Comparison of ENCODE assay signal across 12 mouse cellular contexts in the genomic region with DNA sequence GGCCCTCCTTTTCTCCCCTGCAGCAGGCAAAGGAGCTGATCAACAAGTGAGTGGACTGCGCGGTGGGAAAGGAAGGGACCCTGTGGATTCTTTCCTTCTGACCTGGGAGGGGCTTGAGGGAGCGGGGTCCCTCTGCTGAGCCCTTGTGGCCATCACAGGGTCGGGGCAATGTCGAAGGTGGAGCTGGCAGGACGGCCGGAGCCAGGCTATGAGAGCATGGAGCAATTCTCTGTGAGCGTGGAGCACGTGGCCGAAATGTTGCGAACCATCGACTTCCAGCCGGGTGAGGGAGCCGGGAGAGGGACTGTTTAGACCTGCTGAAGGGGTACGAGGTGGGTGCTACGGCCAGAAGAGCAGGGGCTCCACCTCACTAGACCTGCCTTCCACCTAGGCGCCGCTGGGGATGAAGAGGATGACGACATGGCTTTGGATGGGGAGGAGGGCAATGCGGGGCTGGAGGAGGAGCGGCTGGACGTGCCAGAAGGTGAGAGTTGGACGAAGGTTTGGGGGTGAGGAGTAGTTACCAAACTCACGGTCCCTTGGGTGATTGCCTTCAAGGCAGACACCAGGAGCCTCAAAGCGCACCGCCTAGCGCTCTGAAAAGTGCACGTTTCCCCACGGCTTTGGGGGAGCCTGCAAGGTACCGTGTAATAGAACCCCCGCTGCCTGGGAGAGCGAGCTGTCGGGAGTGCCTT. TPM values are rescaled to one million over a fixed set of nuclear protein-coding genes. Genes with fewer than 3 reads are reported as not detected.
DNase-seq lines count a peak whose midpoint lies in the region; ATAC-seq and TF ChIP-seq lines count a peak whose summit lies in the region.
"Had no signal": no experiment of that assay in that cellular context is flagged by ENCODE, and none has a peak within 500 bp of the region (broad histone marks: within the 10 kb centered on the region; RNA-seq: fewer than 3 reads in every experiment).

No protein-coding gene starts in this region.

- 2% methylated on average over 33 of the region's 33 CpGs for WGBS in heart, postnatal 0 days
- under 1% methylated on average over 33 of the region's 33 CpGs for WGBS in hindbrain, embryonic 10.5 days
- WGBS in midbrain, embryonic 15.5 days: under 1% methylated on average over 33 of the region's 33 CpGs
- WGBS in intestine, postnatal 0 days: 2% methylated on average over 33 of the region's 33 CpGs

- peak overlapping the region; percentile 48; the same call in 1 of the 2 replicates for H3K4me2 ChIP-seq in heart, postnatal 0 days (ENCODE audit: low read depth, low read length)
- H3K4me2 ChIP-seq in midbrain, embryonic 15.5 days: peak overlapping the region; percentile 60
- H3K4me2 ChIP-seq in intestine, postnatal 0 days (replicated peaks; ENCODE audit: low read depth): no peak overlapping the region

- DNase-seq in heart, postnatal 0 days (ENCODE audit: low spot score): no peak
- no peak for DNase-seq in heart, postnatal 4 days
- DNase-seq in embryo, embryonic 10 days (ENCODE audit: low spot score): peak; percentile 20
- DNase-seq in hindbrain, embryonic 10.5 days (ENCODE audit: low spot score): peak; percentile 31
- DNase-seq in adrenal gland, postnatal 36 days: no peak
- no peak for DNase-seq in gastrocnemius, postnatal 14 days

- no peak overlapping the region for H3K9ac ChIP-seq in heart, postnatal 0 days (replicated peaks; ENCODE audit: low read depth, low read length)
- no peak overlapping the region for H3K9ac ChIP-seq in midbrain, embryonic 15.5 days
- no peak overlapping the region for H3K9ac ChIP-seq in intestine, postnatal 0 days (ENCODE audit: low read depth, low read length)

- intact Hi-C loops in gastrocnemius, postnatal 14 days (cut with DNase I; ENCODE audit: low total_unique reads): no loop called here

- peaks cover 6% of the 10 kb centered on the region; the same call in 1 of the 2 replicates for H3K4me1 ChIP-seq in heart, postnatal 0 days (ENCODE audit: control insufficient read depth, insufficient read depth)
- peaks cover 30% of the 10 kb centered on the region for H3K4me1 ChIP-seq in hindbrain, embryonic 10.5 days (replicated peaks)
- H3K4me1 ChIP-seq in midbrain, embryonic 15.5 days: peaks cover 21% of the 10 kb centered on the region
- H3K4me1 ChIP-seq in intestine, postnatal 0 days (replicated peaks; ENCODE audit: control insufficient read depth, insufficient read depth, low read length): no peaks in the 10 kb centered on the region

- peaks cover 52% of the 10 kb centered on the region for H3K27me3 ChIP-seq in heart, postnatal 0 days (ENCODE audit: control insufficient read depth, insufficient read depth, low read length)
- peaks cover 74% of the 10 kb centered on the region for H3K27me3 ChIP-seq in hindbrain, embryonic 10.5 days (ENCODE audit: insufficient read depth, poor library complexity, severe bottlenecking)
- H3K27me3 ChIP-seq in midbrain, embryonic 15.5 days (replicated peaks): peaks cover 61% of the 10 kb centered on the region
- H3K27me3 ChIP-seq in intestine, postnatal 0 days (replicated peaks; ENCODE audit: control insufficient read depth, insufficient read depth, low read length): peaks cover 56% of the 10 kb centered on the region

- 0 out of 2 replicates have a peak overlapping the region, but pooled peaks have one; percentile 32 for H3K4me3 ChIP-seq in heart, postnatal 0 days (ENCODE audit: low read depth, low read length)
- H3K4me3 ChIP-seq in hindbrain, embryonic 10.5 days: peak overlapping the region; percentile 47
- peak overlapping the region; percentile 34 for H3K4me3 ChIP-seq in midbrain, embryonic 15.5 days
- H3K4me3 ChIP-seq in intestine, postnatal 0 days (ENCODE audit: low read depth, low read length): no peak overlapping the region

- no peak for TF ChIP-seq CTCF in heart, postnatal 0 days (IDR thresholded peaks at IDR 0.05; ENCODE audit: low read depth)
- TF ChIP-seq CTCF in intestine, postnatal 0 days (IDR thresholded peaks at IDR 0.05; ENCODE audit: low read depth): no peak

- no peak for ATAC-seq in heart, postnatal 0 days (ENCODE audit: insufficient read depth, low read depth)
- ATAC-seq in midbrain, embryonic 15.5 days (replicated peaks): no peak
- ATAC-seq in intestine, postnatal 0 days: no peak

- no peaks in the 10 kb centered on the region for H3K9me3 ChIP-seq in heart, postnatal 0 days (replicated peaks; ENCODE audit: control insufficient read depth, low read length)
- H3K9me3 ChIP-seq in hindbrain, embryonic 10.5 days: no peaks in the 10 kb centered on the region
- no peaks in the 10 kb centered on the region for H3K9me3 ChIP-seq in midbrain, embryonic 15.5 days
- no peaks in the 10 kb centered on the region for H3K9me3 ChIP-seq in intestine, postnatal 0 days (ENCODE audit: control insufficient read depth)

- H3K36me3 ChIP-seq in heart, postnatal 0 days (replicated peaks; ENCODE audit: control insufficient read depth, insufficient read depth, low read length): peaks cover 8% of the 10 kb centered on the region
- peaks cover 8% of the 10 kb centered on the region for H3K36me3 ChIP-seq in hindbrain, embryonic 10.5 days
- no peaks in the 10 kb centered on the region; the same call in 1 of the 2 replicates for H3K36me3 ChIP-seq in midbrain, embryonic 15.5 days (replicated peaks)
- 0 out of 2 replicates have a peak, but pooled peaks cover 5% of the 10 kb centered on the region for H3K36me3 ChIP-seq in intestine, postnatal 0 days (ENCODE audit: control insufficient read depth, insufficient read depth)

- no peak overlapping the region for H3K27ac ChIP-seq in heart, postnatal 0 days (ENCODE audit: low read depth)
- no peak overlapping the region for H3K27ac ChIP-seq in hindbrain, embryonic 10.5 days
- H3K27ac ChIP-seq in midbrain, embryonic 15.5 days: no peak overlapping the region
- no peak overlapping the region for H3K27ac ChIP-seq in intestine, postnatal 0 days (ENCODE audit: low read depth, low read length)

- no peak for TF ChIP-seq EP300 in heart, postnatal 0 days (IDR thresholded peaks at IDR 0.05; ENCODE audit: low read depth)

RNA-seq across cellular contexts. Expression of a gene that starts 1.8 kb away (rescaled TPM):
- not detected in 2 replicates for total RNA-seq in heart, postnatal 0 days (2014; rRNA removed; ENCODE audit: low replicate concordance)
- not detected in 2 replicates for polyA plus RNA-seq in heart, postnatal 0 days (2015; fragmentation: Nextera tagmentation; extraction: Ambion mirVana)
- not detected for total RNA-seq in heart, postnatal 4 days (2021)
- not detected in 2 replicates for polyA plus RNA-seq in hindbrain, embryonic 10.5 days (2016; fragmentation: Nextera tagmentation; extraction: Ambion mirVana)
- not detected in 2 replicates for polyA plus RNA-seq in midbrain, embryonic 15.5 days (2015; fragmentation: Nextera tagmentation; extraction: Ambion mirVana)
- total RNA-seq in adrenal gland, postnatal 36 days (2021): not detected
- polyA plus RNA-seq in intestine, postnatal 0 days (2015; fragmentation: Nextera tagmentation; extraction: Ambion mirVana): not detected in 2 replicates
- not detected for total RNA-seq in gastrocnemius, postnatal 14 days (2021)
- total RNA-seq: adrenal gland, adult 18-20 months had no signal
- polyA plus RNA-seq: gonadal fat pad, adult 2 months; liver, embryonic 16.5 days; neural tube, embryonic 11.5 days had no signal

RNA-seq across cellular contexts. Expression of a gene that starts 17.2 kb away (rescaled TPM):
- 157 and 202 TPM in 2 replicates for total RNA-seq in heart, postnatal 0 days (2014; rRNA removed; ENCODE audit: low replicate concordance)
- 80.1 and 83.0 TPM in 2 replicates for polyA plus RNA-seq in heart, postnatal 0 days (2015; fragmentation: Nextera tagmentation; extraction: Ambion mirVana)
- 10 to 100 TPM; 50.1 to 50.8 TPM for total RNA-seq in heart, postnatal 4 days (2021)
- 59.2 and 60.7 TPM in 2 replicates for polyA plus RNA-seq in hindbrain, embryonic 10.5 days (2016; fragmentation: Nextera tagmentation; extraction: Ambion mirVana)
- 51.5 and 57.8 TPM in 2 replicates for polyA plus RNA-seq in midbrain, embryonic 15.5 days (2015; fragmentation: Nextera tagmentation; extraction: Ambion mirVana)
- total RNA-seq in adrenal gland, postnatal 36 days (2021): 10 to 100 TPM; 57.5 to 62.1 TPM
- 38.8 and 42.2 TPM in 2 replicates for polyA plus RNA-seq in intestine, postnatal 0 days (2015; fragmentation: Nextera tagmentation; extraction: Ambion mirVana)
- total RNA-seq in gastrocnemius, postnatal 14 days (2021): 10 to 100 TPM; 33.9 to 37.3 TPM

RNA-seq across cellular contexts. Expression of a gene that starts 20.4 kb away (rescaled TPM):
- total RNA-seq in heart, postnatal 0 days (2014; rRNA removed; ENCODE audit: low replicate concordance): 4.2 and 8.8 TPM in 2 replicates
- 16.4 and 16.5 TPM in 2 replicates for polyA plus RNA-seq in heart, postnatal 0 days (2015; fragmentation: Nextera tagmentation; extraction: Ambion mirVana)
- 10 to 100 TPM; 33.4 to 35.6 TPM for total RNA-seq in heart, postnatal 4 days (2021)
- not detected in 2 replicates for polyA plus RNA-seq in hindbrain, embryonic 10.5 days (2016; fragmentation: Nextera tagmentation; extraction: Ambion mirVana)
- polyA plus RNA-seq in midbrain, embryonic 15.5 days (2015; fragmentation: Nextera tagmentation; extraction: Ambion mirVana): not detected in 2 replicates
- total RNA-seq in adrenal gland, postnatal 36 days (2021): under 1 TPM in 1 of 2 experiments, not detected in 1; 0.20 TPM
- not detected in 2 replicates for polyA plus RNA-seq in intestine, postnatal 0 days (2015; fragmentation: Nextera tagmentation; extraction: Ambion mirVana)
- 100 to 1,000 TPM; 190 to 215 TPM for total RNA-seq in gastrocnemius, postnatal 14 days (2021)

RNA-seq across cellular contexts. Expression of a gene that starts 28.8 kb away (rescaled TPM):
- not detected in 2 replicates for total RNA-seq in heart, postnatal 0 days (2014; rRNA removed; ENCODE audit: low replicate concordance)
- 0.08 and 0.18 TPM in 2 replicates for polyA plus RNA-seq in heart, postnatal 0 days (2015; fragmentation: Nextera tagmentation; extraction: Ambion mirVana)
- under 1 TPM in 1 of 2 experiments, not detected in 1; 0.24 TPM for total RNA-seq in heart, postnatal 4 days (2021)
- polyA plus RNA-seq in hindbrain, embryonic 10.5 days (2016; fragmentation: Nextera tagmentation; extraction: Ambion mirVana): 2.1 and 9.3 TPM in 2 replicates
- 20.4 and 21.5 TPM in 2 replicates for polyA plus RNA-seq in midbrain, embryonic 15.5 days (2015; fragmentation: Nextera tagmentation; extraction: Ambion mirVana)
- not detected for total RNA-seq in adrenal gland, postnatal 36 days (2021)
- polyA plus RNA-seq in intestine, postnatal 0 days (2015; fragmentation: Nextera tagmentation; extraction: Ambion mirVana): 0.10 TPM in 1 of 2 replicates, not detected in the other
- under 1 TPM in 1 of 2 experiments, not detected in 1; 0.10 TPM for total RNA-seq in gastrocnemius, postnatal 14 days (2021)
- total RNA-seq: adrenal gland, adult 18-20 months had no signal

RNA-seq across cellular contexts. Expression of a gene that starts 30.8 kb away (rescaled TPM):
- total RNA-seq in heart, postnatal 0 days (2014; rRNA removed; ENCODE audit: low replicate concordance): not detected in 2 replicates
- polyA plus RNA-seq in heart, postnatal 0 days (2015; fragmentation: Nextera tagmentation; extraction: Ambion mirVana): not detected in 2 replicates
- total RNA-seq in heart, postnatal 4 days (2021): not detected
- not detected in 2 replicates for polyA plus RNA-seq in hindbrain, embryonic 10.5 days (2016; fragmentation: Nextera tagmentation; extraction: Ambion mirVana)
- polyA plus RNA-seq in midbrain, embryonic 15.5 days (2015; fragmentation: Nextera tagmentation; extraction: Ambion mirVana): not detected in 2 replicates
- total RNA-seq in adrenal gland, postnatal 36 days (2021): not detected
- polyA plus RNA-seq in intestine, postnatal 0 days (2015; fragmentation: Nextera tagmentation; extraction: Ambion mirVana): not detected in 2 replicates
- total RNA-seq in gastrocnemius, postnatal 14 days (2021): not detected
- total RNA-seq: adrenal gland, adult 18-20 months had no signal
- polyA plus RNA-seq: liver, embryonic 16.5 days; neural tube, embryonic 11.5 days had no signal

Comparison
In these comparisons a context has a peak if more than half of its experiments do, and no peak if none do; other contexts are left out.
1. DNase-seq: peak in embryo, embryonic 10 days (single experiment) and hindbrain, embryonic 10.5 days (single experiment); none in heart, postnatal 0 days (single experiment), heart, postnatal 4 days (single experiment), adrenal gland, postnatal 36 days (0 of 2) and gastrocnemius, postnatal 14 days (single experiment).
2. RNA of a gene that starts 20.4 kb away (total RNA-seq): 190 to 215 TPM in gastrocnemius, postnatal 14 days; 33.4 to 35.6 TPM in heart, postnatal 4 days, 4.2 to 8.8 TPM in heart, postnatal 0 days and 0.20 TPM in adrenal gland, postnatal 36 days; every median in the first group is over 4 times any median in the second.